Mouse (Mus musculus): ENCODE results near the gene Smtnl2.

Gene Smtnl2

GRCm38 (mm10) chr11:72402017-72402416, 9.5 kb downstream of the Smtnl2 start:
- DNase-seq (ENCODE audit: low spot score in 2 of 2): no peak

- DNase-seq (ENCODE audit: low spot score in 2 of 2): no peak
Observed at GRCm38 (mm10) chr11:72401068-72401467, 10.4 kb downstream of the Smtnl2 start.

- no peak for DNase-seq (ENCODE audit: low spot score in 2 of 2)
Observed at GRCm38 (mm10) chr11:72397811-72398525, 13.5 kb downstream of the Smtnl2 start.

GRCm38 (mm10) chr11:72397072-72397471, 14.4 kb downstream of the Smtnl2 start:
- peak; percentile 92 for DNase-seq (ENCODE audit: low spot score in 2 of 2)

GRCm38 (mm10) chr11:72396621-72397020, 14.9 kb downstream of the Smtnl2 start:
- DNase-seq (ENCODE audit: low spot score in 2 of 2): peak; percentile 73 to 85

GRCm38 (mm10) chr11:72395652-72396051, 15.9 kb downstream of the Smtnl2 start:
- no peak for DNase-seq (ENCODE audit: low spot score in 2 of 2)

- no peak for DNase-seq (ENCODE audit: low spot score in 2 of 2)
Observed at GRCm38 (mm10) chr11:72394694-72395093, 16.8 kb downstream of the Smtnl2 start.

GRCm38 (mm10) chr11:72393669-72394068, 17.8 kb downstream of the Smtnl2 start:
- peak; percentile 67 for DNase-seq (ENCODE audit: low spot score in 2 of 2)

GRCm38 (mm10) chr11:72393243-72393642, 18.3 kb downstream of the Smtnl2 start:
- DNase-seq (ENCODE audit: low spot score in 2 of 2): no peak

GRCm38 (mm10) chr11:72391181-72391580, 20.3 kb downstream of the Smtnl2 start:
- no peak for DNase-seq (ENCODE audit: low spot score in 2 of 2)

- DNase-seq (ENCODE audit: low spot score in 2 of 2): no peak
Observed at GRCm38 (mm10) chr11:72389407-72390142, 21.9 kb downstream of the Smtnl2 start.

- no peak for DNase-seq (ENCODE audit: low spot score in 2 of 2)
Observed at GRCm38 (mm10) chr11:72388113-72388529, 23.4 kb downstream of the Smtnl2 start.

- DNase-seq (ENCODE audit: low spot score in 2 of 2): no peak
Observed at GRCm38 (mm10) chr11:72379351-72379750, 32.2 kb downstream of the Smtnl2 start.

- DNase-seq (ENCODE audit: low spot score in 2 of 2): no peak
Observed at GRCm38 (mm10) chr11:72378222-72378621, 33.3 kb downstream of the Smtnl2 start.

- DNase-seq (ENCODE audit: low spot score in 2 of 2): no peak
Observed at GRCm38 (mm10) chr11:72376562-72376961, 35.0 kb downstream of the Smtnl2 start.

GRCm38 (mm10) chr11:72369904-72370672, 41.4 kb downstream of the Smtnl2 start:
- peak in 1 of 2 experiments; percentile 33 for DNase-seq (ENCODE audit: low spot score in 2 of 2)

- no peak for DNase-seq (ENCODE audit: low spot score in 2 of 2)
Observed at GRCm38 (mm10) chr11:72367934-72368674, 43.4 kb downstream of the Smtnl2 start.

- no peak for DNase-seq (ENCODE audit: low spot score in 2 of 2)
Observed at GRCm38 (mm10) chr11:72366126-72366525, 45.4 kb downstream of the Smtnl2 start.

GRCm38 (mm10) chr11:72364526-72364925, 47.0 kb downstream of the Smtnl2 start:
- no peak for DNase-seq (ENCODE audit: low spot score in 2 of 2)

GRCm38 (mm10) chr11:72363523-72364240, 47.8 kb downstream of the Smtnl2 start:
- DNase-seq (ENCODE audit: low spot score in 2 of 2): no peak

GRCm38 (mm10) chr11:72362347-72362741, 49.2 kb downstream of the Smtnl2 start, which contains the start of gene Tekt1:
Gene Tekt1, minus strand, starts transcription at chr11:72362442.
- no peak for DNase-seq (ENCODE audit: low spot score in 2 of 2)
